Mouse (Mus musculus) urinary bladder, postnatal 14 days (tissue): ENCODE data around the gene Mrps12.

Source experiments
- DNase-seq: peaks from one replicate; pipeline ENCODE4 v3.0.0; 2021; ENCODE audit warnings: low spot score

Gene Mrps12

GRCm38 (mm10) chr7:28741709-28742438 is at the start of gene Mrps12, which contains the start of gene Sars2:
Gene Mrps12, minus strand, starts transcription at chr7:28741820.
Gene Sars2, plus strand, starts transcription at chr7:28741992.
- DNase-seq: peak; percentile 93

GRCm38 (mm10) chr7:28790066-28790806 is 48.6 kb upstream of the Mrps12 start:
- DNase-seq: no peak

GRCm38 (mm10) chr7:28789235-28789634 is 47.6 kb upstream of the Mrps12 start:
- DNase-seq: no peak

- DNase-seq: no peak
Observed at GRCm38 (mm10) chr7:28788307-28789195, 46.9 kb upstream of the Mrps12 start, which contains the start of gene Rinl. Gene Rinl, plus strand, starts transcription at chr7:28788969.

GRCm38 (mm10) chr7:28787884-28788283 is 46.3 kb upstream of the Mrps12 start:
- DNase-seq: no peak

GRCm38 (mm10) chr7:28785161-28785560 is 43.5 kb upstream of the Mrps12 start:
- DNase-seq: no peak

GRCm38 (mm10) chr7:28781261-28781663 is 39.6 kb upstream of the Mrps12 start:
- no peak for DNase-seq

GRCm38 (mm10) chr7:28780857-28781256 is 39.2 kb upstream of the Mrps12 start:
- no peak for DNase-seq

GRCm38 (mm10) chr7:28780067-28780658 is 38.5 kb upstream of the Mrps12 start:
- peak; percentile 92 for DNase-seq

GRCm38 (mm10) chr7:28778825-28779224 is 37.2 kb upstream of the Mrps12 start:
- DNase-seq: no peak

GRCm38 (mm10) chr7:28775129-28775528 is 33.5 kb upstream of the Mrps12 start:
- DNase-seq: no peak

GRCm38 (mm10) chr7:28774164-28774563 is 32.5 kb upstream of the Mrps12 start:
- DNase-seq: no peak

- no peak for DNase-seq
Observed at GRCm38 (mm10) chr7:28773163-28773562, 31.5 kb upstream of the Mrps12 start.

- no peak for DNase-seq
Observed at GRCm38 (mm10) chr7:28771867-28772266, 30.2 kb upstream of the Mrps12 start.

- no peak for DNase-seq
Observed at GRCm38 (mm10) chr7:28770309-28770708, 28.7 kb upstream of the Mrps12 start.

- no peak for DNase-seq
Observed at GRCm38 (mm10) chr7:28769414-28769958, 27.9 kb upstream of the Mrps12 start.

- DNase-seq: no peak
Observed at GRCm38 (mm10) chr7:28767462-28767965, 25.9 kb upstream of the Mrps12 start, which contains the start of gene Nfkbib. Gene Nfkbib, minus strand, starts transcription at chr7:28767512.

GRCm38 (mm10) chr7:28766910-28767309 is 25.3 kb upstream of the Mrps12 start:
- DNase-seq: no peak

GRCm38 (mm10) chr7:28766173-28766879 is 24.7 kb upstream of the Mrps12 start, which contains the start of gene Sirt2:
Gene Sirt2, plus strand, starts transcription at chr7:28766735.
- peak; percentile 97 for DNase-seq

GRCm38 (mm10) chr7:28765211-28765610 is 23.6 kb upstream of the Mrps12 start:
- no peak for DNase-seq
